Mouse (Mus musculus): Measurements from ENCODE around the gene Slc2a5. TPM values are rescaled to one million over a fixed set of nuclear protein-coding genes. Genes with fewer than 3 reads are reported as not detected.

The Slc2a5 gene
- polyA plus RNA-seq, 1 experiment from 2014 or later: 0.74 TPM

- H3K4me2 ChIP-seq: peak within 1 kb of the TSS; percentile 98
- H3K9me3 ChIP-seq (replicated peaks): no peaks in the 10 kb centered on the region
- peaks cover 49% of the 10 kb centered on the region for H3K4me1 ChIP-seq (replicated peaks)
- H3K9ac ChIP-seq: peak within 1 kb of the TSS; percentile 88
- H3K36me3 ChIP-seq: no peaks in the 10 kb centered on the region
- peak within 1 kb of the TSS; percentile 79 for H3K4me3 ChIP-seq
- H3K27me3 ChIP-seq: no peaks in the 10 kb centered on the region
- ATAC-seq (replicated peaks; ENCODE audit: insufficient number of reproducible peaks, insufficient read depth, low FRiP score, low read depth): peak; percentile 96
- H3K27ac ChIP-seq: peak within 1 kb of the TSS; percentile 94
- 0% methylated on average over 56 of the region's 56 CpGs for WGBS
Measured at GRCm38 (mm10) chr4:150087161-150087889, 31.8 kb upstream of the Slc2a5 start, which contains the start of gene Gpr157. TSS of gene Gpr157 (plus strand) at chr4:150087365.

- 17% methylated on average over 29 of the region's 29 CpGs for WGBS
- no peaks in the 10 kb centered on the region for H3K27me3 ChIP-seq
- H3K36me3 ChIP-seq: no peaks in the 10 kb centered on the region
- peak overlapping the region; percentile 79 for H3K4me3 ChIP-seq
- peak overlapping the region; percentile 98 for H3K4me2 ChIP-seq
- peak overlapping the region; percentile 88 for H3K9ac ChIP-seq
- H3K4me1 ChIP-seq (replicated peaks): peaks cover 51% of the 10 kb centered on the region
- no peaks in the 10 kb centered on the region for H3K9me3 ChIP-seq (replicated peaks)
- peak overlapping the region; percentile 94 for H3K27ac ChIP-seq
- ATAC-seq (replicated peaks; ENCODE audit: insufficient number of reproducible peaks, insufficient read depth, low FRiP score, low read depth): no peak
Measured at GRCm38 (mm10) chr4:150087890-150088530, 31.1 kb upstream of the Slc2a5 start.

GRCm38 (mm10) chr4:150089121-150089520 lies 30.0 kb upstream of the Slc2a5 start:
- H3K36me3 ChIP-seq: no peaks in the 10 kb centered on the region
- no peak for ATAC-seq (replicated peaks; ENCODE audit: insufficient number of reproducible peaks, insufficient read depth, low FRiP score, low read depth)
- peaks cover 57% of the 10 kb centered on the region for H3K4me1 ChIP-seq (replicated peaks)
- H3K9ac ChIP-seq: no peak overlapping the region; the same call in 1 of the 2 replicates
- peak overlapping the region; percentile 98 for H3K4me2 ChIP-seq
- peak overlapping the region; percentile 94 for H3K27ac ChIP-seq
- H3K9me3 ChIP-seq (replicated peaks): no peaks in the 10 kb centered on the region
- H3K4me3 ChIP-seq: peak overlapping the region; percentile 79
- no peaks in the 10 kb centered on the region for H3K27me3 ChIP-seq
- WGBS: 40% methylated on average over 10 of the region's 10 CpGs

GRCm38 (mm10) chr4:150091887-150092582 lies 27.0 kb upstream of the Slc2a5 start:
- Histone ChIP-seq H3K36me3 (no peaks in the 10 kb centered on the region), H3K9me3 (replicated peaks) (no peaks in the 10 kb centered on the region), H3K4me1 (replicated peaks) (peaks cover 58% of the 10 kb centered on the region), H3K4me2 (no peak overlapping the region), H3K9ac (no peak overlapping the region), H3K4me3 (no peak overlapping the region), H3K27ac (no peak overlapping the region), H3K27me3 (no peaks in the 10 kb centered on the region)
- ATAC-seq (replicated peaks; ENCODE audit: insufficient number of reproducible peaks, insufficient read depth, low FRiP score, low read depth): no peak
- 76% methylated on average over 18 of the region's 18 CpGs for WGBS

- Histone ChIP-seq H3K4me3 (no peak overlapping the region), H3K4me2 (no peak overlapping the region), H3K27ac (no peak overlapping the region), H3K9me3 (replicated peaks) (no peaks in the 10 kb centered on the region), H3K4me1 (replicated peaks) (peaks cover 57% of the 10 kb centered on the region), H3K36me3 (no peaks in the 10 kb centered on the region), H3K9ac (no peak overlapping the region), H3K27me3 (no peaks in the 10 kb centered on the region)
- no peak for ATAC-seq (replicated peaks; ENCODE audit: insufficient number of reproducible peaks, insufficient read depth, low FRiP score, low read depth)
- WGBS: 48% methylated on average over 3 of the region's 3 CpGs
Measured at GRCm38 (mm10) chr4:150092583-150092902, 26.5 kb upstream of the Slc2a5 start.

GRCm38 (mm10) chr4:150093560-150094462 lies 25.3 kb upstream of the Slc2a5 start:
- Histone ChIP-seq H3K4me1 (replicated peaks) (peaks cover 44% of the 10 kb centered on the region), H3K36me3 (no peaks in the 10 kb centered on the region), H3K9ac (no peak overlapping the region), H3K4me3 (no peak overlapping the region), H3K27ac (no peak overlapping the region), H3K27me3 (no peaks in the 10 kb centered on the region), H3K4me2 (no peak overlapping the region), H3K9me3 (replicated peaks) (no peaks in the 10 kb centered on the region)
- WGBS: 51% methylated on average over 12 of the region's 12 CpGs
- no peak; the same call in 1 of the 2 replicates for ATAC-seq (replicated peaks; ENCODE audit: insufficient number of reproducible peaks, insufficient read depth, low FRiP score, low read depth)

- Histone ChIP-seq H3K27ac (no peak overlapping the region), H3K27me3 (no peaks in the 10 kb centered on the region), H3K4me2 (no peak overlapping the region), H3K4me1 (replicated peaks) (peaks cover 38% of the 10 kb centered on the region), H3K4me3 (no peak overlapping the region), H3K9ac (no peak overlapping the region), H3K9me3 (replicated peaks) (no peaks in the 10 kb centered on the region), H3K36me3 (no peaks in the 10 kb centered on the region)
- no peak for ATAC-seq (replicated peaks; ENCODE audit: insufficient number of reproducible peaks, insufficient read depth, low FRiP score, low read depth)
- 65% methylated on average over 5 of the region's 5 CpGs for WGBS
Measured at GRCm38 (mm10) chr4:150094463-150094789, 24.7 kb upstream of the Slc2a5 start.

- Histone ChIP-seq H3K4me1 (replicated peaks) (peaks cover 21% of the 10 kb centered on the region), H3K27me3 (no peaks in the 10 kb centered on the region; the same call in 1 of the 2 replicates)
- 80% methylated on average over 7 of the region's 7 CpGs for WGBS
Measured at GRCm38 (mm10) chr4:150096309-150096708, 22.8 kb upstream of the Slc2a5 start.

GRCm38 (mm10) chr4:150097847-150098246 lies 21.2 kb upstream of the Slc2a5 start:
- H3K4me3 ChIP-seq: no peak overlapping the region
- peaks cover 9% of the 10 kb centered on the region; the same call in 1 of the 2 replicates for H3K36me3 ChIP-seq
- no peaks in the 10 kb centered on the region; the same call in 1 of the 2 replicates for H3K27me3 ChIP-seq
- 85% methylated on average over 4 of the region's 4 CpGs for WGBS
- H3K27ac ChIP-seq: no peak overlapping the region
- H3K9me3 ChIP-seq (replicated peaks): no peaks in the 10 kb centered on the region
- H3K9ac ChIP-seq: no peak overlapping the region
- no peak for ATAC-seq (replicated peaks; ENCODE audit: insufficient number of reproducible peaks, insufficient read depth, low FRiP score, low read depth)
- peaks cover 12% of the 10 kb centered on the region for H3K4me1 ChIP-seq (replicated peaks)
- no peak overlapping the region for H3K4me2 ChIP-seq

More at GRCm38 (mm10) chr4:150096309-150096708, 22.8 kb upstream of the Slc2a5 start:
- ATAC-seq (replicated peaks; ENCODE audit: insufficient number of reproducible peaks, insufficient read depth, low FRiP score, low read depth): no peak
- H3K27ac ChIP-seq: no peak overlapping the region
- H3K9ac ChIP-seq: no peak overlapping the region
- no peak overlapping the region for H3K4me2 ChIP-seq
- no peaks in the 10 kb centered on the region for H3K9me3 ChIP-seq (replicated peaks)
- H3K36me3 ChIP-seq: no peaks in the 10 kb centered on the region
- no peak overlapping the region for H3K4me3 ChIP-seq

- H3K4me3 ChIP-seq: no peak overlapping the region
- H3K4me2 ChIP-seq: no peak overlapping the region
- H3K9me3 ChIP-seq (replicated peaks): no peaks in the 10 kb centered on the region
- no peaks in the 10 kb centered on the region; the same call in 1 of the 2 replicates for H3K27me3 ChIP-seq
- H3K4me1 ChIP-seq (replicated peaks): peaks cover 8% of the 10 kb centered on the region
- no peak for ATAC-seq (replicated peaks; ENCODE audit: insufficient number of reproducible peaks, insufficient read depth, low FRiP score, low read depth)
- no peak overlapping the region for H3K27ac ChIP-seq
- H3K36me3 ChIP-seq: peaks cover 13% of the 10 kb centered on the region; the same call in 1 of the 2 replicates
- 18% methylated on average over 10 of the region's 10 CpGs for WGBS
- no peak overlapping the region for H3K9ac ChIP-seq
Measured at GRCm38 (mm10) chr4:150098880-150099279, 20.2 kb upstream of the Slc2a5 start.

All from heart, embryonic 15.5 days (tissue).